Mouse (Mus musculus): ENCODE measurements around the gene Gm21983.

Gene Gm21983

DNA sequence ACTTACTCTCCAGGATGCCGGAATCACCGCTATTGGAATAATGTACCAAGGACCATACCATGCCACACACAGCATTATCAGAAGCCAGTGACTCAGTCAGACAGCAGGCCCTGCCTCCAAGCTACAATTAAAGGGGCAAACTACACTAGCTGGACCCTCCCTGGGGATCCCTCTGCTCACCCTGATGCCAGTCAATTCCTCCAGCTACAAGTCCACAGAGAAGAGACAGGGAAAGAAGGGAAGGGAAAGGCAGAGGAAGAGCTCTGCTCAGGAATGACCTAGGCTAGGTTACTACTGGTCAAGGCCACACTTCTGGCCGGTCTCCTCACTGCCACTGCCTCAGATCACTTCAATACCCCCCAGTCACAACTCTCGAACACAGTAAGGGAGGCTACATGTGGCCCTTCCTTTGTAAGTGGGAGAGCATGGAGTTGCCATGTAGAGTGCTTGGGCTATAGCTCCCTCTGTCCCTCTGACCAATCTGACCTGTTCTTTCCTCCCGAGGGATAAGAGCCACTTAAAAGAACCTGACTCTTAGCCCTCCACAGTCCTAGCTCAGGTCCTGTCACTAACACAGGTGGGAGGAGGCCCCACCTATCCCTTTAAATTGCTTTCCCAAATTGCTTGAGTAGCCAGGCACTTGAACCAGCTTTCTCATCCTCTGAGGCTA, 18.0 kb downstream of the Gm21983 start:
- CTCF ChIA-PET: no interaction called here

DNA sequence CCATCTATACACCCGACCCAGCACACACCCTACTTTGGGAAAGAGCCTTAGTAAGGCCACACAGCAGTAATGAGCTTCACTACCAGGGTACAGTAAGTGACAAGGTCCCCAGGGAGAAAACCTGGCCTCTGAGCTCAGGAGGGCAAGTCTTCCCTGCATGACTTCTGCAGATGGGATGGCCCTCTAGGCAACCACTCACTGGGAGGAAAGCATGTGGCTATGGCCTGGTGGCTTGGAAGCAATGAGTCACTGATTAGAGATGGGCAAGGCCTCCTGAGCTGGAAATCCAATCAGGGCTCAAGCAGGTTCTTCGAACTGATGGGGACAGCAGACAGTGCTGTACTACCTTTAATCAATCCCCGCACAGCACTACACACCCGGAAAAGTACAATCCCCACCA, 19.1 kb downstream of the Gm21983 start:
- CTCF ChIA-PET: interaction anchor here (1.4 kb wide), 1 partner anchor 16 kb away, joined by 3 read pairs; no protein-coding TSS in a partner anchor

DNA sequence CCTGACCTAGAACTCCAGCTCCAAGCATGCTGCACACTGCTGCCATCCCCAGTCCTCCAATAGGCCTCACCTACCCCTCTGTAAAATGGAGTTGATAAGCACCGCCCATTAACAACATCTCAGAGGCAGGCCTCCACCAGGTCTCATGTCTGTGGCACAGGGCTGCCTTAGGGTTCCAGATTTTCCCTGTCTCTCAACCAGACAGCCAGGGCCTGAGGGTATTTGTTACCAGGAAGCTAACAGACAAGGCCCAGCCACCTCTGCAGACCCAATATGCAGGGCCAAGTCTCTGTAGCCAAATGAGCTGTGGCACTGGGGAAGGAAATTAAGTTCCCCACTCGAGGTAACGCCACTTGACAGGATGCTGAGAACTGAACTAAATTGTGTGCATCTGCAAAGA, 20.0 kb downstream of the Gm21983 start:
- CTCF ChIA-PET: interaction anchor here (0.6 to 1.4 kb wide), 2 partner anchors 17 to 347 kb away, joined by 3 read pairs; no protein-coding TSS in a partner anchor

DNA sequence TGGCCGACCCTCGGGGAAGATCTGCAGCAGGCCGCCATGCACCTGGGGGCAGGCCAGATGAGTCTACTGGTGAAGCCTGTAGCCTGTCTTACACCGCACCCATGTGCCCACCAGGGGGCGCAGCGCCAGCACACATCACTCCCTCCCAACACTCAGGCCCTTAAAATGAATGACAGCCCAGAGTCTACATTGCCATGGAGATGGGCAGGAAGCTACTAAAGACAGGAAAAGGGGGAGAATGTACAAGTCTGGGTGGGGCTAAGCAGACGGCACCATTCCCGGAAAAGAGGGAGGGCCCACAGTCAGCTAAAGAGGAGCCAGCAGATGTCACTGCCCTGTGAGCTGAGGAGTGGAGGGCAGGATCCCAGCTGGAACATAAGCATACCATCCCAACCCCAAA, 21.0 kb downstream of the Gm21983 start:
- CTCF ChIA-PET: interaction anchor here (1.5 kb wide), 1 partner anchor 19 kb away, joined by 7 read pairs; the partner anchor contains the start of gene Rab4b

DNA sequence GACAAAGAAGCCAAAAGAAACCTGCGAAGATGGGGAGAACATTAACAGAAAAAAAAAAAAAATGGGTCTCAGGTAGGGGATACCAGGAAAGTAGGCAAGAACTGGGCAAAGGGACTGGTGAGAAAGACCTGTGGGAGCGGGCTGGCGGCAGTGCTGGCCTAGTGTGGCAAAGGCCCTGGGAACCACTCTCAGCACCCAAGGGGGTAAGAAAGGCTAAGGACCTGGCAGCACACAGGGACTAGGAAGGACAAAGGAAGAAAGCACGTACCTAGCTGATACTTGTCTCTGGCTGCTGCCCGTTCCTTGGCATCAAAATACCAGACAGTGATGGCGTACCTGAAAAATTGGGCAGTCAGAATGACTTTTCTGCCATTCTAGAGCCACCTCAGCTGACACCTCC, 21.6 kb downstream of the Gm21983 start:
- CTCF ChIA-PET: interaction anchor here (1.5 kb wide), 1 partner anchor 20 kb away, joined by 7 read pairs; the partner anchor contains the start of gene Rab4b

DNA sequence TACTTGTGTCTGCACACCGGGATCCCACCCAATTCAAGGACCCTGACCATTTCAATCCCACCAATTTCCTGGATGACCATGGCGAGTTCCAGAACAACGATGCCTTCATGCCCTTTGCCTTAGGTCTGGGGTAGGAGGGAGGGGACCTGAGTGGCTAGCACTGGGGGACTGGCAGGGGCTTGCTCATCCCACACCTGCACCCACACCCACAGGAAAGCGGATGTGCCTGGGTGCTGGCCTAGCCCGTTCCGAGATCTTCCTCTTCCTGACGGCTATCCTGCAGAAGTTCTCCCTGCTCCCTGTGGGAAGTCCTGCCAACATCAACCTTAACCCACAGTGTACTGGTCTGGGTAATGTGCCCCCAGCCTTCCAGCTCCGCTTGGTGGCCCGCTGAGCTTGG, 22.7 kb downstream of the Gm21983 start:
- CTCF ChIA-PET: interaction anchor here (0.6 kb wide), 1 partner anchor 756 kb away, joined by 3 read pairs; no protein-coding TSS in a partner anchor

DNA sequence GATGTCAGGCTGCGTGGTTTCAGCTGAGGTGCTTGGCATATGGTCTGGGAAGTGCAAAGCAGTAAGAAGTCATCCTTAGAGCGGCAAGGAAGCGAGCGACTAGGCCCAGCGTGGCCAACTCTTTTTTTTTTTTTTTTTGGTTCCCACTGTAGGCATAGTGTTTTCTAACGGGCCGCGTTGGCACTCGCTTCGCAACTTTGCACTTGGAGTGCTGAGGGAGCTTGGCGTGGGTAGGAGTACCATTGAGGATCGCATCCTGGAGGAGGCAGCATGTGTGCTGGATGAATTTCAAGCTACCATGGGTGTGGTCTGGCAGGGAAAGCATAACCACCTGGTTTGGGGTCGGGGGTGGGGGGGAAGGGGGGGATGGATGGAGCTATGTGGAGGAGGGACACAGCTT, 24.9 kb downstream of the Gm21983 start:
- CTCF ChIA-PET: interaction anchor here (0.7 kb wide), 1 partner anchor 25 kb away, joined by 8 read pairs; no protein-coding TSS in a partner anchor

DNA sequence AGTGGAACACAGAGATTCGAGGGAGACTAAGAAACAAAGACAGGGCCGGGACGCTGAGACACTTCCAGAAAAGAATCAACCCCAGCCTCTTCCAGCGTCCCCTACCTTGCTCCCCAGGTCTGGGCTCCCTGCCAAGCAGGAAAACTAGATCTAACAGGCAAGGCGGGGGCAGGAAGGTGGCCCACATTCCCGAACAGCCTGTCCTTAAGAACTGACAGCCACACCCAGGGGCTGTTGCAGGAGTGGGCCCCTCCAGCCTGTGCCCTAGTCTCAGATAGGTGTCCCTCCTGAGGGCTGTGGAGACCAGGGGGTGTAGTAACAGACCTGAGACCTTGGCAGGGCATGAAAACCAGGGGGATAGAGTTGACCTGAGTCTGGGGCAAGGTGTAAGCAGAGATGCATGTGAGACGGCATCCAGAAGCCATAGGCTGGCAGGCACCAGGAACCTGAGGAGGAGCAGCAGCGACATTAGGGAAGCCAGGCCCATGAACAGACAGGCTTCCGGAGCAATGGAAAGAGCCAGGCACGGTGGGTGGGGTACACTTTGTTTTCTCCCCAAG, 27.6 kb downstream of the Gm21983 start, which contains the start of gene Cyp2t4:
TSS of gene Cyp2t4 (plus strand) at position 510 of the 560 bp plus-strand sequence.
- CTCF ChIA-PET: no interaction called here

DNA sequence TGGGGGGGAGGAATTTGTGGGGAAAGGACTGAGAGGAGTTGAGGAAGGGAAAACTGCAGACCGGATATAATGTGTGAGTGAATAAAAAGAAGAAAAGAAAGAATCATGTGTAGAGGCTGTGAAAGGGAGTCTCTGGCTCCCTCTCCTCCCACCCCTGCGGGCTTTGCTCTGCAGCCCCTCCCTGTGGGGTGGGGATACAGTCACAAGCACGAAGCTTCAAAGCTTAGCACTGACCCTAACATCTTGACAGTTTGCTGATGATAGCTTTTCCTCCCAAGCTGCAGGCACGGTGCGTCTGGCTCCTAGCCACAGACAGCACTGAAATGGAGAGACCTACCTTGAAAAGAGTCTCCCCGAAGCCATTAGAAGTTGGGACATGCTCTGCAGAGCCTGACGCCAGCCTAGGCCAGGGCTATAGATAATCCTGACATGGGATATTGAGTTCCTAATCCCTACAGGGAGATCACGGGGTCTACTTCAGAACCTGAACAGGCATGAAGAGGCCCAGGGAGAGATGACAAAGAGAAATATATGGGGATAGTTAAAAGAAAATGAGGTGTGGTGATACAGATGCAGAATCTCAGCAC, 44.4 kb downstream of the Gm21983 start:
- CTCF ChIA-PET: no interaction called here

DNA sequence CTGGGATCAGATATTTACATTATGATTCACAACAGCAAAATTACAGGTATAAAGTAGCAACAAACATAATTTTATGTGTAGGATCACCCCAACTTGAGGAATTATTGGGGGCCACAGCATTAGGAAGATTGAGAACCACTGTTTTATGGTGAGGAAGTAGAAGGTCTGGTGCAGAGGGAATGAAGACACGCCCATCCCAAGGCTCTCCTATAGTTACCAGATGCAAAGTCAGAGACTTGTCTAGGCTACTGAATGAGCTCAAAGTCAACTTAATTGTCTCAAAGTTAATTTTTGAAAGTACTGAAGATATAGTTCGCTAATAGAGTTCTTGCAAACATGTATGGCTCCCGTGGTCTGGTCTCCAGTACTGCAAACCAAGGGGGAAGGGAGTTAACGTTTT, 47.1 kb downstream of the Gm21983 start:
- CTCF ChIA-PET: no interaction called here

DNA sequence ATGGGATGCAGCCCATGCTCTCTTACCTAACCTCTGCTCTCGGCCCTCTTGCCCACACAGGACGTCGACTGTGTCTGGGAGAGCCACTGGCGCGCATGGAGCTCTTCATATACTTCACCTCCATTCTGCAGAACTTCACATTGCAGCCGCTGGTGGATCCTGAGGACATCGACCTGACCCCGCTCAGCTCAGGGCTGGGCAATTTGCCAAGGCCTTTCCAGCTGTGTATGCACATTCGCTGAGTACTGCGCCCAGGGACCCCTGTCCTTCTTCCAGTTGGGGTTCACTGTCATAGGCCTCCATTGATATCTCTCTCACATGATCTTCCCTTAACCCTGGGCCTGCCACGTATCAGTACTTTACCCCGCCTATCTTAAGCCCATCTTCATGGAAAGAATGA, 47.7 kb downstream of the Gm21983 start:
- CTCF ChIA-PET: no interaction called here

DNA sequence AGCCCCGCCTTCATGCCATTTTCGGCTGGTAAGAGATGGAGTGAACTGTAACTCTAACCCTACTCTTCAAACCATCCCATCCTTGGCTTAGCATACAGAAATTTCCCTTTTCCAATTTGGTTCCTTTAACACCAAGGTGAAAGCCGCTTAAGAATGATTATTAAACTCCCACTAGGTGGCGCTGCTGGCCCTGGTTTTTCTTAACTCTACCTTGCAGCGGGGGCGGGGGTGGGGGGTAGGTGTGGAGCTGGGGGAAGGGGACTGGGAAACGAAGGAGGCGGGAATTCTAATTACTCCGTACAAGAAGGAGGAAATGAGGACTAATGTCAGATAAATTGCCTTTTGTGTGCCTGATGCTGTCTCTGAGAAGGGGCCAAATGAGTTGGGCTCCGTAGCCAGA, 48.3 kb downstream of the Gm21983 start:
- CTCF ChIA-PET: no interaction called here

DNA sequence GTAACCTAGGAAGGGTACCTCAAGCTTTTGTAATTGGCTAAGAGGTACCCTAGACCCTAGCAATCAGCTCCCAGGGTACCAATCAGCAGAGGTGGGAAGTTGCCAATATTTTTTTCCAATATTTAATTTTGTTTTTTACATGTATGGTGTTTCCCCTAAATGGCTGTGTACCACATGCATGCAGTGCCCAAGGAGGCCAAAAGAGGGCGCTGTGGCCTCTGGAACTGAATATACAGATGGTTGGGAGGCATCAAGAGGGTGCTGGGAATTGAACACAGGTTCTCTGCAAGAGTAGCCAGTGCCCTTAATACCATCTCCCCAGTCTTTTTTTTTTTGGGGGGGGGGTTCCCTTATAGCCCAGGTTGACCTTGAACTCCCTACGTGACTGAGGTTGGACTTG, 49.5 kb downstream of the Gm21983 start:
- CTCF ChIA-PET: no interaction called here

DNA sequence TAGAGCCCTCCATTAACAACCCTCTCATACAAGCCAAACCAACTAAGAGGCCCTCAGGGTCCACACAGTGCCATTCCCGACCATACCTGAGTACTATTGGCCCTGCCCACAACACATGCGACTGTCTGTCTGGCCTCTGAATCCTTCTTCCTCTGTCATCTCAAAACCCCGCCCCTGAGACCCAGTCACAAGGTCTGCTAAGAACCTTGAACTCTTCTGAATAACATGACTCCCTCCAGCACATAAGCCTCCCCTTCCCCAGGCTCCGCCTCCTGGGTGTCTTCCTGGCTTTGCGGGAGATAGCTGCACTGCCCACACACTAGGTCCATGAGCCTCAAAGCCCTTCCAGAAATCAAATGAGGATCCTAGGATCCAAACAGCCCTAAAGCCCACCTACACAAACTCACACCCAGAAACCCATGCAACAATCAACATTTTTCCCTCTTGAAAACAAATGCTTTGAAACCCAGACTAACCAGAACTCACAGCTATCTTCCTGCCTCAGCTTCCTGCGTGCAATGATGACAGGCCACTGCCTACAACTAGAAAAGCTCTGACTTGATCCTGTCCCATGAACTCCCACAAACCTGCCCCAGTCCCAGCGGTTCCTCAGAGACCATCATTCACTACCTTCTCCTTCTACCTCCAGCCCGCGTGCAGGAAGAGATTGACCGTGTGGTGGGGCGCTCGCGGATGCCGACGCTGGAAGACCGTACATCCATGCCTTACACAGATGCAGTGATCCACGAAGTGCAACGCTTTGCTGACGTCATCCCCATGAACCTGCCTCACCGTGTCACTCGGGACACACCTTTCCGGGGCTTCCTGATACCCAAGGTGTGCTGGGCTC, 50.1 kb downstream of the Gm21983 start:
- CTCF ChIA-PET: interaction anchor here (0.6 kb wide), 1 partner anchor 25 kb away, joined by 8 read pairs; no protein-coding TSS in a partner anchor

DNA sequence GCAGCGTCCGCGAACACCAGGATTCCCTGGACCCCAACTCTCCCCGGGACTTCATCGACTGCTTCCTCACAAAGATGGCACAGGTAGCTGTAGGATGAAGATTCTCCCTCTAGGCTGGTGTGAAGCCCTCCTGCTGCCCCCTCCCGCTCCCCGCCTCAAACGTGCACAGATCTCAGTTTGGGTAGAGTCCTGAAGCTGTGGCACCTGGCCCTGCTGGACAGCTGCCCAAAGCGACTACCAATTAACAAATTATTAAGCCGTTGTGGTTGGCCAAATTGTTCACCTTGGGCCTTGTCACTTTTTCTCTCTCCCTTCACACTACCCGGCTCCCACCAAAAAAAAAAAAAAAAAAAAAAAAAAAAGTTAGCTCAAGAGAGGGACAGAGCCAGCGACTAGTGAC, 51.1 kb downstream of the Gm21983 start:
- CTCF ChIA-PET: no interaction called here

DNA sequence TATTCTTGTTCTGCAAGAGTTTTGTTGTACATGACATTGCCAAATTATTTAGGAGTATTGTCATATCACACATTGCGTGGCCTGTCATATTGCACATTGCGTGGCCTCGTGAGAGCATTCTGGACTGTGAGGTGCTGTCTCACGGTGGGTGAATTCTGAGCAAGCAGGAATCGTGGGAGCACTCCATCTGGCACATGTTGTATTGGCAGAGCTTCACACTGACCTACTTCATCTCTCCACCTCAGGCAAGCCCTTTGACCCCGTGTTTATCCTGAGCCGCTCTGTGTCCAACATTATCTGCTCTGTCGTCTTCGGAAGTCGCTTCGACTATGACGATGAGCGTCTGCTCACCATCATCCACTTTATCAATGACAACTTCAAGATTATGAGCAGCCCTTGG, 51.9 kb downstream of the Gm21983 start:
- CTCF ChIA-PET: no interaction called here

DNA sequence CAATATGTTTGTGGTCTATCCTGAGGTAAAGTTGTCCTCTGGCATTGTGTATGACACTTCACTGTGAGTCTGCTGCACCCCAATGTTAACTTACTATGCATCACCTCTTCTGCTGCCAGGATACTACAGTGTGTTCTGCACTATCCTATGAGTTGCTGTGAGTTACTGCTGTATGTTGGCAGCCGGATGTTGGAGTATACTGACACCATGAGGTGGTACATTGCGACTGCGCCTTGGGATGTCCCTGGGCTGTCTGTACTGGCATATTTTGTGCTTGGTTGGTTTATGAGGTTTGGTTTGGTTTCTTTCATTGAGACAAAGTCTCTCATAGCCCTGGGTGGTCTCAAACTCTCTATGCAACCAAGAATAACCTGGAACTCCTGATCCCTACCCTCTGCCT, 52.7 kb downstream of the Gm21983 start:
- CTCF ChIA-PET: no interaction called here

DNA sequence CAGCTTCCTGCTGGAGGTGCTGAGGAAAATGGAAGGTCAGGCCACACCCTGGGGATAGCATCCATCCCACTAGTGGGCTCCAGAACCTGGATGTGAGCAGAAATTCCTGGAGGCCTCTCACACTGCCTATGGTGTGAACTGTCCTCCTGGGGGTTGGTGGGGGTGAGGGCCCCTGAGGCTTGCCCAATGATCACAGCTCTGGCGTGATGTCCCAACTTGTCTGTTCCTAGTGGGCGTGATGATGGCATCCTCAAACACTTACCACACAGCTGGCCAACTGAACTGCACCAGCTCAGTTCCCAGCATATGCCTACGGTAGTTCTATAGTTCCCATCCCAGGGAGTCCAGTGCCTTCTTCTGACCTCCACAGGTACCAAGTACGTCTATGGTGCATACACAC, 55.9 kb downstream of the Gm21983 start:
- CTCF ChIA-PET: no interaction called here

DNA sequence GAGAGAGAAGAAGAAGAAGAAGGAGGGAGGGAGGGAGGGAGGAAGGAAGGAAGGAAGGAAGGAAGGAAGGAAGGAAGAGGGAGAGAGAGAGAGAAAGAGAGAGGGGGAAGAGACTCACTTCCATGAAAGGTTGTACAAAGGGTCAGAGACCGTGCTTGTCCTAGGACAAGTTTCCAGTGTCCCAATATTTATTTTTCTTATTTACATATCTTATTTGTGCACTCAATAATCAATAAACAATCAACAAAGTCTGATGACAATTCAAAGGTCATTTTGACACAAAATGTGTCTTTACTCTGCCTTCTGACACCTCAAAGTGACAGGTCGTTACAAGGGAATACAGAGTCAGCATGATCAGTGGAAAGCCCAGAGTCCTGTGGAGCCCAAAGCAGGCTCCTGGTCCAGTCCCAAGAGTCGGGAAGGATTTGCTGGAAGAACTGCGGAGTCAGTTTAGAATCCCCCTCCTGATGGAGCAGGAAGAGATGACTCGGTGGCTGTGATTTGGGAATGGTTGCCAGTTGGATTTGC, 56.5 kb downstream of the Gm21983 start:
- CTCF ChIA-PET: no interaction called here

DNA sequence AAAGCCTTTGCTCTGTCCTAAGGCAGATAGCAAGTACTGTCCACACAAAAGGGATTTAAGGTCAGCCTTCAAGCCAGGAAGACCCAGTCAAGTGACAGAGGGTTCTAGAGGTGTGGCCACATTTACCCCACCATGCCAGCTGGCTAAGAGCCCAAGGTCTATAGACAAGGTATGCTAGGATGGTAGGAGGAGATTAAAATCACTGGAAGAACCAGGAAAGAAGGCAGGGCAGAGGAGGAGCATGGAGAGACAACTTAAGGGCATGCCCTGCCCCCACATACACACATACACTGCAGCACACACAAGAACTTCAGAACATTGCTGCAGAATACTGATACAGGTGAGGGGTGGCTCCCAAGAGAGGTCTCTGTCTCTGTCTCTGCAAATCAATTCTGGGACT, 61.2 kb downstream of the Gm21983 start, which contains the start of gene Cyp2f2:
TSS of gene Cyp2f2 (plus strand) at position 234 of the 400 bp plus-strand sequence.
- CTCF ChIA-PET: no interaction called here

Measured in spleen, embryonic (tissue).